Mouse (Mus musculus) liver, embryonic 12.5 days (tissue): ENCODE results near the gene Tfap2e. TPM values are rescaled to one million over a fixed set of nuclear protein-coding genes. Genes with fewer than 3 reads are reported as not detected.

Experiments used
- ATAC-seq: fragments of 200-750 bp; cut with Nextera tagmentation; 2 replicates; pipeline ENCODE4 v1.8.0; 2017; ENCODE audit warnings: moderate number of reproducible peaks, mild to moderate bottlenecking, moderate library complexity
- H3K27ac ChIP-seq: fragments of 300-500 bp; sonication (generic); 2 replicates; pipeline ENCODE4 v1.5.1; 2016; ENCODE audit warnings: mild to moderate bottlenecking
- H3K27me3 ChIP-seq: fragments of 300-500 bp; sonication (generic); replicated peaks from 2 replicates; pipeline ENCODE4 v1.6.1; 2016; ENCODE audit warnings: mild to moderate bottlenecking, moderate library complexity
- H3K36me3 ChIP-seq: fragments of 300-500 bp; sonication (generic); 2 replicates; pipeline ENCODE4 v1.6.1; 2016; ENCODE audit warnings: mild to moderate bottlenecking, moderate library complexity
- H3K4me1 ChIP-seq: fragments of 300-500 bp; sonication (generic); 2 replicates; pipeline ENCODE4 v1.6.1; 2016
- H3K4me2 ChIP-seq: fragments of 300-500 bp; sonication (generic); 2 replicates; pipeline ENCODE4 v1.6.1; 2016; ENCODE audit warnings: mild to moderate bottlenecking, moderate library complexity
- H3K4me3 ChIP-seq: fragments of 300-500 bp; sonication (generic); 2 replicates; pipeline ENCODE4 v1.5.1; 2016; ENCODE audit warnings: mild to moderate bottlenecking, moderate library complexity
- H3K9ac ChIP-seq: fragments of 300-500 bp; sonication (generic); 2 replicates; pipeline ENCODE4 v1.6.1; 2016; ENCODE audit warnings: mild to moderate bottlenecking, moderate library complexity
- H3K9me3 ChIP-seq: fragments of 300-500 bp; sonication (generic); replicated peaks from 2 replicates; pipeline ENCODE4 v1.6.1; 2016; ENCODE audit warnings: mild to moderate bottlenecking, moderate library complexity
- WGBS: fragments of 180-500 bp; shearing (Covaris S2); methylation state at CpG from one replicate; pipeline ENCODE4 v1.1.7; 2016; ENCODE audit not compliant: insufficient replicate concordance; 5-methylcytosine and 5-hydroxymethylcytosine counted together
- polyA plus RNA-seq: library from polyadenylated mRNA; unstranded; fragments of >200 nt; fragmentation: Nextera tagmentation; extraction: Ambion mirVana; gene quantifications from 2 replicates; pipeline ENCODE4 v1.2.1, GENCODE M21; 2016

Gene Tfap2e
- polyA plus RNA-seq, 1 experiment from 2014 or later, result not detected

DNA sequence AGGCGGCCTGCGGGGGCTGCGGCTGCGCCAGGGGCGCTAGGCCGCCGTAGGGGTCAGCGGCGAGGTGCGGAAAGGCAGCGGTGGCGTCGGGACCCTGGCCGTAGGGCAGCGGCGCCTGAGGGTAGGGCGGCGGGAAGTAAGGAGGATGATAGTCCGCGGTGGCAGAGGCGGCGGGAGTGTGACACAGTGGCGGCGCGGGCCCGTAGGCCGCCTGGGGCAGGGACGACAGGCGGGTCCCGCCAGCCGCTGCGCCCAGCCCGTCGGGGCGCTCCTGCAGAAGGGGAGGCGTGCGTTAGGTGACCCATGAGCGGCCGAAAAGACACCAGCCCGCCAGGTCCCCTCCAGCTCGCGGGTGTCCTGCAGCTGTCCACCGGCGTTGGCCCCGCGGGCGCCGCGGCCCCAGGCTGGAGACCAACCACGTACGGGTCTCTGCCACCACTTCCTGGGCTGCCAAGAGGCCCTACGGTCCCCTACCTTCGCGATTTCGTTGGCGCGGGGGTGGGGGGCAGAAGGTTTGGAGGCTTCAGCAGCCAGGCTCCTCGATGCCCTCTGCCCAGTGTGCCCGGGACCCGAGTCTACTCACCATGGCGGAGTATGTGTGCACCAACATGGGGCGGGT is 549 bp downstream of the Tfap2e start:
- Histone ChIP-seq H3K4me2 (peak overlapping the region; percentile 46), H3K4me3 (peak overlapping the region; percentile 28), H3K9me3 (no peaks in the 10 kb centered on the region), H3K4me1 (peaks cover 12% of the 10 kb centered on the region), H3K36me3 (no peaks in the 10 kb centered on the region), H3K27me3 (peaks cover 99% of the 10 kb centered on the region), H3K9ac (no peak overlapping the region), H3K27ac (no peak overlapping the region)
- no peak for ATAC-seq
- 6% methylated on average over 59 of the region's 62 CpGs for WGBS

DNA sequence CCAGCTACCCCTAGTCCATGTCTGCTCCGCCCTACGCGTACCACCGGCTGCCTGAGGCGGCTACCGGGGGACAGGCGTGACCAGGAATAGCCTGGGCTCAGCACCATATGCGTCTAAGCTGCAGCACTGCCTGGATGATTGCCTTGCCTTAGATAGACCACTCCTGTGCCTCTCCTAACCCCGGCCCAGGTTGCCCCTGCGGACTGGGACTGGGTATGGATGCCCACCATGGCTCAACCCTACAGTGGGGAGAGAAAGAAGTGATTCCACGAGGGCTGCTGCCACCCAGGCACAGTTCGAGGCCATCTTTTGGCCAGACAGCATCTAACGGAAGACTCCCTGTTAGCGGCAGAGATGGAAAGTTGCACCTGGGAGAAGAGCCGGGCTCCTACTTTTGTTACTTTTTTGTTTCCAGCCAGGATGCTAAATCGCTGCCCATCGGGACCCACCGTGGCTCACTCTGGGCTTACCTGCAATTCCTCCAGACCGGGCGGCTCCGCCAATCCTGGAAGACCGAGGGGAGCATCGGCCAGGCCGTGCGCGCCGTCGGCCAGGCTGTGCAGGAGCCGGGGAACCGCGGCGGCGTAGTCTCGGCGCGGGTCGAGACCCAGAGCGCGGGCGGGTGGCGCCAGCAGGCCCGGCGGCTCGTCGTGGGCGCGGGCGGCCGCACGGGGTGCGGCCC is 1.2 kb downstream of the Tfap2e start:
- H3K9me3 ChIP-seq, result no peaks in the 10 kb centered on the region
- H3K36me3 ChIP-seq, result no peaks in the 10 kb centered on the region
- H3K9ac ChIP-seq, result no peak overlapping the region
- H3K4me2 ChIP-seq, result peak overlapping the region; percentile 46
- peaks cover 12% of the 10 kb centered on the region for H3K4me1 ChIP-seq
- 3% methylated on average over 51 of the region's 51 CpGs for whole genome bisulfite sequencing
- no peak overlapping the region for H3K27ac ChIP-seq
- H3K4me3 ChIP-seq, result peak overlapping the region; percentile 28
- no peak for ATAC-seq
- H3K27me3 ChIP-seq, result peaks cover 100% of the 10 kb centered on the region

GRCm38 (mm10) chr4:126734001-126734603 is 1.9 kb downstream of the Tfap2e start:
- no peak overlapping the region for H3K4me3 ChIP-seq
- H3K9me3 ChIP-seq, result no peaks in the 10 kb centered on the region
- ATAC-seq, result no peak
- H3K4me1 ChIP-seq, result peaks cover 12% of the 10 kb centered on the region
- peaks cover 100% of the 10 kb centered on the region for H3K27me3 ChIP-seq
- H3K9ac ChIP-seq, result no peak overlapping the region
- no peak overlapping the region for H3K27ac ChIP-seq
- H3K36me3 ChIP-seq, result no peaks in the 10 kb centered on the region
- WGBS, result 5% methylated on average over 16 of the region's 16 CpGs
- no peak overlapping the region for H3K4me2 ChIP-seq

- H3K4me2 ChIP-seq, result no peak overlapping the region
- no peaks in the 10 kb centered on the region for H3K36me3 ChIP-seq
- no peak for ATAC-seq
- no peak overlapping the region for H3K27ac ChIP-seq
- H3K9ac ChIP-seq, result no peak overlapping the region
- no peaks in the 10 kb centered on the region for H3K9me3 ChIP-seq
- peaks cover 12% of the 10 kb centered on the region for H3K4me1 ChIP-seq
- H3K4me3 ChIP-seq, result no peak overlapping the region
- WGBS, result 7% methylated on average over 26 of the region's 26 CpGs
- H3K27me3 ChIP-seq, result peaks cover 91% of the 10 kb centered on the region
These were observed 3.3 kb downstream of the Tfap2e start for GRCm38 (mm10) chr4:126732531-126733380.

DNA sequence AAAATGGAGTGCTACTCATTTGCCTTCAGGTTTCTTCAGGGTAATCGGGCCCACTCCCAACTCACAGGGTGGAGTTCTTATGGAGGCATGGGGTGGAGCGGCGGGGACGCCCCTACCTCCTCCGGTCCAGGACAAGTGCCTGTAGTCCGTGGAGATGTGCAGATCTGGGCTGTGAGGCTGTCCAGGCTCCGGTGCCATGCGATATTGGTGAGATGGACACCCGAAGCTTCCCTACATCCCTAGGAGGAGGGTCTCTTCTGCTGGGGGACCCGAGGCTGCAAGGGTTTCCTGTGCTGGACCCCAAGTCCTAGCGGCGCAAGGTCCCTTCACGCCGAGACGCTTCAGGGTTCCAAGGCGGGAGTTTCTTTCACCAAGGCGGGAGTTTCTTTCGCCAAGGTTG is 3.9 kb downstream of the Tfap2e start:
- no peaks in the 10 kb centered on the region for H3K36me3 ChIP-seq
- no peak overlapping the region for H3K27ac ChIP-seq
- H3K4me1 ChIP-seq, result peaks cover 12% of the 10 kb centered on the region
- no peak overlapping the region for H3K4me3 ChIP-seq
- no peak for ATAC-seq
- H3K27me3 ChIP-seq, result peaks cover 84% of the 10 kb centered on the region
- 5% methylated on average over 18 of the region's 18 CpGs for WGBS
- no peak overlapping the region for H3K4me2 ChIP-seq
- H3K9ac ChIP-seq, result no peak overlapping the region
- H3K9me3 ChIP-seq, result no peaks in the 10 kb centered on the region

- no peak overlapping the region for H3K27ac ChIP-seq
- H3K4me3 ChIP-seq, result no peak overlapping the region
- no peak overlapping the region for H3K4me2 ChIP-seq
- no peak for ATAC-seq
- H3K9me3 ChIP-seq, result no peaks in the 10 kb centered on the region
- 75% methylated on average over 5 of the region's 5 CpGs for WGBS
- no peaks in the 10 kb centered on the region for H3K4me1 ChIP-seq
- peaks cover 89% of the 10 kb centered on the region for H3K36me3 ChIP-seq
- H3K9ac ChIP-seq, result no peak overlapping the region
- H3K27me3 ChIP-seq, result no peaks in the 10 kb centered on the region
These were observed 28.6 kb downstream of the Tfap2e start for GRCm38 (mm10) chr4:126707439-126707826.

DNA sequence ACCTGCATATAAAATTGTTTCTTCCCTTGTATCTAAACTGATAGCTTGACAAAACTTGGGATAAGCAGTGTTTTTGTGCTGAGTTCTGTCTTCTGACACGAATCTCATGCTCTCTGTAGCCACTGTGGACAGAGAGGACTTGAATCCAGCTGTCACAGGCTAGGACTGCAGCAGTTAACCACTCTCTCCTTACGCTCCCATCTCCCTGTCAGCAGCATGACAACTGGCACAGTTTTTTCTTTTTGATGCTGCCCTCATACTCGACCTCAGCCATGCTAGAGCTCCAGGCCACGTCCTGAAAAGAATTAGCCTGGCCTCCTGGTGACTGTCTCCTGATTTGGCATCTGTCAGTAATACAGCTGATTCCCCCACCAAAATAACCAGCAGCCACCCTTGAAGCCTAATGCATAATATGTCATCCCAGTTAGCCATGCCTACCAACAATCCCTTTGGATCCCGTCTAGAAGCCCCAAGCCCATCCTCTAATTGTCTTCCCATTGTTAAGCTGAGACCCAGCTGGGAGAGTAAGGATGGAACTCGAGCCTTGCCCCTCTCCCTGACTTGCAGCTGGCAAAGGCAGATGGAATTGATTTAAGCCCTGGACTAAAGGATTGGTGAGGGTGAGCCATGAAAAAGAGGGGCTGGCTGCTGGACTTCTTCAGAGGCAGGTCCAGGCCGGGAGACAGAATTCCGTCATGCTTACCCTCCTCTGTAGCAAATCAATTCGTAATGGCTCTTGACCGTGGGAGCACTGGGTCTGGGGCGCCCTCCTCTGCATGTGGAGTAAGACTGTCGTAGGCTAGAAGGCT is 29.2 kb downstream of the Tfap2e start:
- Histone ChIP-seq H3K4me3 (no peak overlapping the region), H3K4me2 (no peak overlapping the region), H3K27me3 (no peaks in the 10 kb centered on the region), H3K9ac (no peak overlapping the region), H3K27ac (no peak overlapping the region), H3K36me3 (peaks cover 89% of the 10 kb centered on the region), H3K4me1 (no peaks in the 10 kb centered on the region), H3K9me3 (no peaks in the 10 kb centered on the region)
- 79% methylated on average over 12 of the region's 12 CpGs for WGBS
- no peak for ATAC-seq

- Histone ChIP-seq H3K9me3 (no peaks in the 10 kb centered on the region), H3K4me2 (no peak overlapping the region), H3K36me3 (peaks cover 79% of the 10 kb centered on the region), H3K4me1 (no peaks in the 10 kb centered on the region), H3K4me3 (no peak overlapping the region), H3K9ac (no peak overlapping the region), H3K27me3 (no peaks in the 10 kb centered on the region), H3K27ac (no peak overlapping the region)
- 83% methylated on average over 4 of the region's 4 CpGs for WGBS
- ATAC-seq, result no peak
These were observed 39.1 kb downstream of the Tfap2e start for GRCm38 (mm10) chr4:126696908-126697307.

- H3K4me2 ChIP-seq, result no peak overlapping the region
- H3K27ac ChIP-seq, result no peak overlapping the region
- no peaks in the 10 kb centered on the region for H3K4me1 ChIP-seq
- WGBS, result 91% methylated on average over 5 of the region's 5 CpGs
- H3K27me3 ChIP-seq, result no peaks in the 10 kb centered on the region
- H3K9ac ChIP-seq, result no peak overlapping the region
- no peaks in the 10 kb centered on the region for H3K9me3 ChIP-seq
- no peak overlapping the region for H3K4me3 ChIP-seq
- ATAC-seq, result no peak
- peaks cover 75% of the 10 kb centered on the region for H3K36me3 ChIP-seq
These were observed 43.0 kb downstream of the Tfap2e start for GRCm38 (mm10) chr4:126693021-126693420.

- no peaks in the 10 kb centered on the region for H3K27me3 ChIP-seq
- WGBS, result 81% methylated on average over 2 of the region's 2 CpGs
- H3K27ac ChIP-seq, result no peak overlapping the region
- H3K4me1 ChIP-seq, result no peaks in the 10 kb centered on the region
- H3K4me2 ChIP-seq, result no peak overlapping the region
- H3K4me3 ChIP-seq, result no peak overlapping the region
- H3K9me3 ChIP-seq, result no peaks in the 10 kb centered on the region
- H3K36me3 ChIP-seq, result peaks cover 81% of the 10 kb centered on the region
- no peak overlapping the region for H3K9ac ChIP-seq
- no peak for ATAC-seq
These were observed 46.6 kb downstream of the Tfap2e start for GRCm38 (mm10) chr4:126689457-126689856.

DNA sequence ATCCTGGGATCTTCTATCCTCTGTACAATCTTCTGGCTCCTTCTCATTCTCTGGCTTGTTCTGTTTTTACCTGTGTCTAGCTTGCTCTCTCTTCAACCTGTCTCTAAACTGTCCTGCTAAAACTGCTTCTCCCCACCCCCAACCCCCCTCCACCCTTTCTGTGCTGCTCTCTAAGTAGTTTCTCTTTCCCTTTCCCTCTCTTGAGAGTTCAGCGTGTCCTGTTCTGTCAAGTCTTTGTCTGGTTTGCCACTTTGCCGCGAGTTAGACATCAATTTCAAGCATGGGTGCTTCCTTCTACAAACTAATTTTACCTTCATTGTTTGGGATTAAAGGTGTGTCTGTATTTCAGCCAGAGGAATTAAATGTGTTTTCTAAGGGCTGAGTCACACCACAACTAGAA is 53.0 kb downstream of the Tfap2e start:
- H3K27ac ChIP-seq, result peak overlapping the region; percentile 80
- no peak for ATAC-seq
- peak overlapping the region; percentile 54 for H3K4me2 ChIP-seq
- peaks cover 50% of the 10 kb centered on the region for H3K4me1 ChIP-seq
- peak overlapping the region; percentile 18 for H3K4me3 ChIP-seq
- no peaks in the 10 kb centered on the region for H3K27me3 ChIP-seq
- H3K9ac ChIP-seq, result peak overlapping the region; percentile 55
- H3K9me3 ChIP-seq, result no peaks in the 10 kb centered on the region
- peaks cover 46% of the 10 kb centered on the region for H3K36me3 ChIP-seq
- 77% methylated on average over 3 of the region's 3 CpGs for WGBS
